Mouse (Mus musculus) cerebellum, adult 2 months (tissue): ENCODE measurements around the gene Pgbd5.

Source experiments
- CTCF ChIP-seq: fragments of 200-500 bp; IDR thresholded peaks from 2 replicates; pipeline ENCODE4 v1.5.1; 2011; ENCODE audit warnings: low read depth, mild to moderate bottlenecking, control low read depth, low read length, moderate library complexity, borderline replicate concordance; ENCODE audit not compliant: insufficient read depth
- POLR2A ChIP-seq: fragments of 200-500 bp; IDR thresholded peaks from 2 replicates; pipeline ENCODE4 v1.6.1; 2011; ENCODE audit warnings: low read length, control low read depth, borderline replicate concordance; ENCODE audit not compliant: insufficient read depth

DNA sequence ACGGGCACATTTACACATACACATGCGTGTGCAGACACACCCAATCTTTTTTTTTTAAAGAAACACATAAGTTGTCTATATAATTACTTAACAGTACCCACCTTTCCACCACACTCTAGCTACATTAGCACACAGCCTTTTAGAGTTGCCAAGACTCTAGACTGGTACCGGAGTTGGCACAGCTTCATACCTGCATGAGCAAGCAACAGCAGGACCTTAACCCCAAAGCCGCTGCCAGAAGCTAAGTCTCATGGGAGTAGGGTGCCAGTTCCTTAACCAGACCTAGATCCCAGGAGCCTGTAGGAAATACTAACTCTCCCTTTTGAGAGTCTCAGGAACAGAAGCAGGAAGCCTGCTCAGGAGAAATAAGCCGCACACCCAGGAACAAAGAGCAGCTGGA lies 20.5 kb downstream of the Pgbd5 start:
- no peak for TF ChIP-seq CTCF
- TF ChIP-seq POLR2A = no peak
